Mouse (Mus musculus) regulatory T cell (primary cell): ENCODE measurements around the gene Numa1.
"Not testable (repeated sequence)": the region's sequence is repeated elsewhere in the genome, so short reads cannot be mapped to it uniquely, and the experiment has no call there.

Experiments used
- in situ Hi-C: fragments of 300-600 bp; cut with MboI, MseI; formaldehyde crosslinking; loops from one replicate; pipeline ENCODE4 v1.15.1; 2025; ENCODE audit warnings: high pct_unique_total_duplicates

Numa1 gene

GRCm38 (mm10) chr7:101936996-101937395 lies 3.1 kb downstream of the Numa1 start:
- in situ Hi-C loops: no loop called here

- in situ Hi-C loops: no loop called here
Observed at GRCm38 (mm10) chr7:101937569-101937968, 3.7 kb downstream of the Numa1 start.

GRCm38 (mm10) chr7:101938348-101938747 lies 4.4 kb downstream of the Numa1 start:
- in situ Hi-C loops: no loop called here

GRCm38 (mm10) chr7:101939758-101940157 lies 5.8 kb downstream of the Numa1 start:
- in situ Hi-C loops: no loop called here

- in situ Hi-C loops: not testable (repeated sequence)
Observed at GRCm38 (mm10) chr7:101949008-101949407, 15.1 kb downstream of the Numa1 start.

- in situ Hi-C loops: no loop called here
Observed at GRCm38 (mm10) chr7:101951648-101952047, 17.7 kb downstream of the Numa1 start.

GRCm38 (mm10) chr7:101952098-101952497 lies 18.2 kb downstream of the Numa1 start:
- in situ Hi-C loops: no loop called here

- in situ Hi-C loops: no loop called here
Observed at GRCm38 (mm10) chr7:101954163-101954562, 20.3 kb downstream of the Numa1 start.

- in situ Hi-C loops: no loop called here
Observed at GRCm38 (mm10) chr7:101955276-101955675, 21.4 kb downstream of the Numa1 start.

GRCm38 (mm10) chr7:101955862-101956261 lies 22.0 kb downstream of the Numa1 start:
- in situ Hi-C loops: no loop called here

- in situ Hi-C loops: no loop called here
Observed at GRCm38 (mm10) chr7:101956481-101956880, 22.6 kb downstream of the Numa1 start.

GRCm38 (mm10) chr7:101956911-101957310 lies 23.0 kb downstream of the Numa1 start:
- in situ Hi-C loops: no loop called here

GRCm38 (mm10) chr7:101962829-101963228 lies 28.9 kb downstream of the Numa1 start:
- in situ Hi-C loops: no loop called here

GRCm38 (mm10) chr7:101963621-101964020 lies 29.7 kb downstream of the Numa1 start:
- in situ Hi-C loops: no loop called here

- in situ Hi-C loops: no loop called here
Observed at GRCm38 (mm10) chr7:101964551-101964950, 30.6 kb downstream of the Numa1 start.

- in situ Hi-C loops: loop anchor here (5.0 kb wide), 1 partner anchor 33 kb away; the partner anchor contains the start of genes Lrrc51 and Numa1
Observed at GRCm38 (mm10) chr7:101965606-101966005, 31.7 kb downstream of the Numa1 start.

GRCm38 (mm10) chr7:101967256-101967655 lies 33.3 kb downstream of the Numa1 start:
- in situ Hi-C loops: loop anchor here (5.0 kb wide), 1 partner anchor 35 kb away; the partner anchor contains the start of genes Lrrc51 and Numa1

- in situ Hi-C loops: loop anchor here (5.0 kb wide), 1 partner anchor 36 kb away; the partner anchor contains the start of genes Lrrc51 and Numa1
Observed at GRCm38 (mm10) chr7:101968751-101969150, 34.8 kb downstream of the Numa1 start.

GRCm38 (mm10) chr7:101969694-101970428 lies 36.0 kb downstream of the Numa1 start:
- in situ Hi-C loops: loop anchor here (5.0 kb wide), 1 partner anchor 38 kb away; the partner anchor contains the start of genes Lrrc51 and Numa1

- in situ Hi-C loops: no loop called here
Observed at GRCm38 (mm10) chr7:101970429-101970775, 36.5 kb downstream of the Numa1 start.

GRCm38 (mm10) chr7:101970821-101971461 lies 37.0 kb downstream of the Numa1 start:
- in situ Hi-C loops: no loop called here

- in situ Hi-C loops: no loop called here
Observed at GRCm38 (mm10) chr7:101971721-101972120, 37.8 kb downstream of the Numa1 start.

GRCm38 (mm10) chr7:101973730-101974129 lies 39.8 kb downstream of the Numa1 start:
- in situ Hi-C loops: no loop called here
